Mouse (Mus musculus) adrenal gland, postnatal 36 days (tissue): ENCODE measurements around the gene Cgas. TPM values are rescaled to one million over a fixed set of nuclear protein-coding genes. Genes with fewer than 3 reads are reported as not detected.

ENCODE experiments used
- DNase-seq, 2 experiments: peaks; one replicate each; pipeline ENCODE4 v3.0.0; 2021; ENCODE audit warnings: mixed read lengths in 1 of 2
- total RNA-seq, 2 experiments: library from RNA; stranded (reverse); gene quantifications; 2 replicates each; pipeline ENCODE4 v1.2.3; 2021

Gene Cgas
- total RNA-seq, 2 experiments from 2014 or later: 0.69 to 1.4 TPM

GRCm38 (mm10) chr9:78463337-78463736, 20.3 kb upstream of the Cgas start:
- no peak for DNase-seq

GRCm38 (mm10) chr9:78457026-78457425, 14.0 kb upstream of the Cgas start:
- no peak for DNase-seq

- no peak for DNase-seq
Measured at GRCm38 (mm10) chr9:78451382-78451781, 8.3 kb upstream of the Cgas start.

GRCm38 (mm10) chr9:78450404-78450803, 7.4 kb upstream of the Cgas start:
- DNase-seq: no peak

GRCm38 (mm10) chr9:78447973-78448873, 5.2 kb upstream of the Cgas start, which contains the start of the genes Mto1 and Gm17324:
Gene Mto1, plus strand, starts transcription at chr9:78448208.
Gene Gm17324, minus strand, starts transcription at chr9:78448786.
- DNase-seq: peak; percentile 90 to 94

- no peak for DNase-seq
Measured at GRCm38 (mm10) chr9:78447606-78447972, 4.6 kb upstream of the Cgas start.

- DNase-seq: no peak
Measured at GRCm38 (mm10) chr9:78442237-78442578, 829 bp downstream of the Cgas start.

GRCm38 (mm10) chr9:78439426-78439825, 3.6 kb downstream of the Cgas start:
- no peak for DNase-seq

- DNase-seq: no peak
Measured at GRCm38 (mm10) chr9:78432471-78432870, 10.6 kb downstream of the Cgas start.

GRCm38 (mm10) chr9:78430486-78430885, 12.6 kb downstream of the Cgas start:
- DNase-seq: peak in 1 of 2 experiments; percentile 7

- no peak for DNase-seq
Measured at GRCm38 (mm10) chr9:78429551-78429950, 13.5 kb downstream of the Cgas start.

GRCm38 (mm10) chr9:78428870-78429432, 14.1 kb downstream of the Cgas start:
- DNase-seq: no peak

- DNase-seq: no peak
Measured at GRCm38 (mm10) chr9:78428185-78428584, 14.9 kb downstream of the Cgas start.

- DNase-seq: peak in 1 of 2 experiments; percentile 16
Measured at GRCm38 (mm10) chr9:78427362-78427781, 15.7 kb downstream of the Cgas start.

- no peak for DNase-seq
Measured at GRCm38 (mm10) chr9:78401596-78401995, 41.4 kb downstream of the Cgas start.

GRCm38 (mm10) chr9:78400570-78400969, 42.5 kb downstream of the Cgas start:
- no peak for DNase-seq

- DNase-seq: no peak
Measured at GRCm38 (mm10) chr9:78396517-78396916, 46.5 kb downstream of the Cgas start.

- peak; percentile 27 to 35 for DNase-seq
Measured at GRCm38 (mm10) chr9:78395630-78396351, 47.2 kb downstream of the Cgas start, which contains the start of gene Ddx43. Gene Ddx43, plus strand, starts transcription at chr9:78395777.

- no peak for DNase-seq
Measured at GRCm38 (mm10) chr9:78395244-78395629, 47.8 kb downstream of the Cgas start.

- DNase-seq: no peak
Measured at GRCm38 (mm10) chr9:78394602-78395001, 48.4 kb downstream of the Cgas start.

- DNase-seq: no peak
Measured at GRCm38 (mm10) chr9:78393741-78394140, 49.3 kb downstream of the Cgas start.

GRCm38 (mm10) chr9:78389981-78390380, 53.1 kb downstream of the Cgas start:
- no peak for DNase-seq

- DNase-seq: no peak
Measured at GRCm38 (mm10) chr9:78386947-78387346, 56.1 kb downstream of the Cgas start.
